8 mouse cellular contexts compared by ENCODE assay signal in genomic region chr4:86874146-86874847, GRCm38 (mm10). TPM values are rescaled to one million over a fixed set of nuclear protein-coding genes. Genes with fewer than 3 reads are reported as not detected.
DNase-seq lines count a peak whose midpoint lies in the region; ATAC-seq and TF ChIP-seq lines count a peak whose summit lies in the region.

Acer2 (plus strand) TSS chr4:86874396.

- peak within 1 kb of the TSS; percentile 69 to 84 for H3K4me3 ChIP-seq in MEL (ENCODE audit: control insufficient read depth in 1 of 2, insufficient read depth in 1 of 2, low read depth in 2 of 2, low read length in 2 of 2)
- peak within 1 kb of the TSS; percentile 68 for H3K4me3 ChIP-seq in lung, embryonic 14.5 days (ENCODE audit: low read depth, low read length)
- peak within 1 kb of the TSS; percentile 77 for H3K4me3 ChIP-seq in neural tube, embryonic 15.5 days (replicated peaks)

- TF ChIP-seq EP300 in MEL (IDR thresholded peaks at IDR 0.05; ENCODE audit: low read depth in 1 of 2, low read length in 2 of 2): no peak

- no peaks in the 10 kb centered on the region; a peak in 1 of 4 replicates for H3K27me3 ChIP-seq in MEL (ENCODE audit: control insufficient read depth in 1 of 2, insufficient read depth in 2 of 2, low read length in 2 of 2)
- no peaks in the 10 kb centered on the region for H3K27me3 ChIP-seq in lung, embryonic 14.5 days (ENCODE audit: insufficient read depth, low read length)
- no peaks in the 10 kb centered on the region for H3K27me3 ChIP-seq in neural tube, embryonic 15.5 days (replicated peaks)

- H3K36me3 ChIP-seq in MEL (ENCODE audit: control insufficient read depth in 1 of 2, insufficient read depth in 2 of 2, low read length in 2 of 2): peaks cover 0 to 5% of the 10 kb centered on the region in 2 experiments; a peak in 1 of 4 replicates
- no peaks in the 10 kb centered on the region for H3K36me3 ChIP-seq in lung, embryonic 14.5 days (ENCODE audit: insufficient read depth)
- no peaks in the 10 kb centered on the region for H3K36me3 ChIP-seq in neural tube, embryonic 15.5 days

- TF ChIP-seq POLR2A in MEL (IDR thresholded peaks at IDR 0.05; ENCODE audit: control insufficient read depth in 1 of 2, insufficient read depth in 1 of 2, low read depth in 1 of 2, low read length in 2 of 2, poor library complexity in 1 of 2): peak; percentile 49 to 50; a peak in 2 of 4 replicates

- peak; percentile 89 for DNase-seq in MEL (ENCODE audit: low read depth, low spot score)
- DNase-seq in cerebellum, adult 9-10 months: peak; percentile 71
- DNase-seq in layer of hippocampus, adult 8-10 months (ENCODE audit: low spot score in 2 of 2): peak; percentile 66 to 77
- DNase-seq in lung, embryonic 14.5 days: peak; percentile 87
- peak; percentile 94 for DNase-seq in testis, postnatal 10 days (ENCODE audit: low spot score)

- WGBS in lung, embryonic 14.5 days: under 1% methylated on average over 60 of the region's 60 CpGs
- WGBS in neural tube, embryonic 15.5 days: under 1% methylated on average over 60 of the region's 60 CpGs

- peak in 2 of 3 experiments; percentile 2 to 27; a peak in 1 of 6 replicates for TF ChIP-seq CTCF in MEL (IDR thresholded peaks at IDR 0.05 in 2 of 3, conservative IDR thresholded peaks at IDR 0.05 in 1 of 3; ENCODE audit: control insufficient read depth in 1 of 3, insufficient read depth in 1 of 3, low read depth in 2 of 3, low read length in 3 of 3, poor library complexity in 1 of 3, severe bottlenecking in 1 of 3)
- TF ChIP-seq CTCF in lung, embryonic 14.5 days (IDR thresholded peaks at IDR 0.05; ENCODE audit: low read depth): peak; percentile 21; the same call in 1 of the 2 replicates

- no peaks in the 10 kb centered on the region for H3K9me3 ChIP-seq in MEL (replicated peaks; ENCODE audit: insufficient read depth, low read length)
- no peaks in the 10 kb centered on the region for H3K9me3 ChIP-seq in lung, embryonic 14.5 days (ENCODE audit: low read depth, low read length)
- no peaks in the 10 kb centered on the region for H3K9me3 ChIP-seq in neural tube, embryonic 15.5 days (replicated peaks)

- H3K79me2 ChIP-seq in MEL (ENCODE audit: control insufficient read depth, insufficient read depth, low read length, poor library complexity): no peaks in the 10 kb centered on the region; the same call in 1 of the 2 replicates

- H3K9ac ChIP-seq in MEL (ENCODE audit: control insufficient read depth, low read depth, low read length, poor library complexity, severe bottlenecking): peak within 1 kb of the TSS; percentile 59
- peak within 1 kb of the TSS; percentile 70 for H3K9ac ChIP-seq in lung, embryonic 14.5 days
- H3K9ac ChIP-seq in neural tube, embryonic 15.5 days (replicated peaks): peak within 1 kb of the TSS; percentile 74

- TF ChIP-seq RAD21 in MEL (IDR thresholded peaks at IDR 0.05; ENCODE audit: low read depth, low read length): no peak

- peak; percentile 90 for ATAC-seq in frontal cortex, adult (ENCODE audit: low TSS enrichment)
- ATAC-seq in hematopoietic stem cell, adult 5-6 weeks (replicated peaks in 1 of 2; ENCODE audit: insufficient read depth in 1 of 2, low FRiP score in 2 of 2, low TSS enrichment in 1 of 2, low read depth in 1 of 2, poor library complexity in 2 of 2, severe bottlenecking in 2 of 2): peak; percentile 86 to 93
- ATAC-seq in lung, embryonic 14.5 days (ENCODE audit: insufficient read depth): peak; percentile 95
- peak; percentile 93 for ATAC-seq in neural tube, embryonic 15.5 days (ENCODE audit: low FRiP score)

- no peak within 1 kb of the TSS for H3K27ac ChIP-seq in MEL (ENCODE audit: control insufficient read depth, low read depth, low read length)
- H3K27ac ChIP-seq in lung, embryonic 14.5 days (ENCODE audit: low read depth): no peak within 1 kb of the TSS
- peak within 1 kb of the TSS; percentile 56 for H3K27ac ChIP-seq in neural tube, embryonic 15.5 days (replicated peaks)

- H3K4me1 ChIP-seq in MEL (ENCODE audit: control insufficient read depth in 1 of 2, insufficient read depth in 2 of 2, low read length in 2 of 2): peaks cover 2 to 8% of the 10 kb centered on the region in 2 experiments; a peak in 2 of 4 replicates
- no peaks in the 10 kb centered on the region for H3K4me1 ChIP-seq in lung, embryonic 14.5 days (ENCODE audit: insufficient read depth)
- peaks cover 20% of the 10 kb centered on the region for H3K4me1 ChIP-seq in neural tube, embryonic 15.5 days

- H3K4me2 ChIP-seq in lung, embryonic 14.5 days: peak within 1 kb of the TSS; percentile 97
- peak within 1 kb of the TSS; percentile 97 for H3K4me2 ChIP-seq in neural tube, embryonic 15.5 days

TF ChIP-seq in MEL, 35 proteins besides CTCF, POLR2A, EP300 and RAD21:
- TF ChIP-seq SMC3 (IDR thresholded peaks at IDR 0.05; ENCODE audit: low read depth, low read length) (no peak), MAX (IDR thresholded peaks at IDR 0.05; ENCODE audit: low read length) (peak; percentile 44; the same call in 1 of the 2 replicates), HCFC1 (IDR thresholded peaks at IDR 0.05; ENCODE audit: low read depth, low read length) (no peak), KAT2A (conservative IDR thresholded peaks at IDR 0.05; ENCODE audit: low read depth, low read length) (no peak), POLR2AphosphoS5 (IDR thresholded peaks at IDR 0.05; ENCODE audit: borderline replicate concordance, low read depth, low read length) (no peak), TAL1 (IDR thresholded peaks at IDR 0.05; ENCODE audit: low read length) (no peak), NELFE (IDR thresholded peaks at IDR 0.05; ENCODE audit: low read depth, low read length) (0 out of 2 replicates have a peak, but pooled peaks have one; percentile 32), TCF12 (IDR thresholded peaks at IDR 0.05; ENCODE audit: low read depth, low read length) (0 out of 2 replicates have a peak, but pooled peaks have one; percentile 15), ETS1 (IDR thresholded peaks at IDR 0.05; ENCODE audit: low read depth, low read length) (0 out of 2 replicates have a peak, but pooled peaks have one; percentile 17), ZKSCAN1 (IDR thresholded peaks at IDR 0.05; ENCODE audit: low read depth, low read length) (0 out of 2 replicates have a peak, but pooled peaks have one; percentile 34), ZMIZ1 (IDR thresholded peaks at IDR 0.05; ENCODE audit: low read depth, low read length) (0 out of 2 replicates have a peak, but pooled peaks have one; percentile 44), GABPA (IDR thresholded peaks at IDR 0.05; ENCODE audit: low read depth, low read length) (no peak), JUND (IDR thresholded peaks at IDR 0.05; ENCODE audit: low read depth, low read length) (no peak), MXI1 (IDR thresholded peaks at IDR 0.05; ENCODE audit: low read depth, low read length) (peak; percentile 28; the same call in 1 of the 2 replicates), MAZ (IDR thresholded peaks at IDR 0.05; ENCODE audit: low read depth, low read length) (peak; percentile 30; the same call in 1 of the 2 replicates)

RNA-seq across cellular contexts. Expression of gene Acer2, which starts in this region (rescaled TPM):
- 0.35 and 0.36 TPM in 2 replicates for total RNA-seq in MEL (2012; rRNA removed)
- under 1 TPM in 1 of 2 experiments, not detected in 1; 0.84 TPM for polyA plus RNA-seq in MEL (2012; ENCODE audit: insufficient read depth in 1 of 2, insufficient read length in 2 of 2, low read depth in 1 of 2, low replicate concordance in 2 of 2, missing spikeins in 1 of 2)
- 5.3 and 5.4 TPM in 2 replicates for total RNA-seq in hematopoietic stem cell, adult 5-6 weeks (2017)
- 1 to 10 TPM; 5.9 to 8.1 (median 7.0) TPM for total RNA-seq in layer of hippocampus, adult 8-10 months (2022)
- polyA plus RNA-seq in lung, embryonic 14.5 days (2014; fragmentation: Nextera tagmentation; extraction: Ambion mirVana): 28.2 and 32.3 TPM in 2 replicates
- 18.1 and 18.7 TPM in 2 replicates for polyA plus RNA-seq in neural tube, embryonic 15.5 days (2015; fragmentation: Nextera tagmentation; extraction: Ambion mirVana)

Comparison
In these comparisons a context has a peak if more than half of its experiments do, and no peak if none do; other contexts are left out.
1. RNA of gene Acer2 (polyA plus RNA-seq): 28.2 to 32.3 TPM in lung, embryonic 14.5 days and 18.1 to 18.7 TPM in neural tube, embryonic 15.5 days; 0.84 TPM in MEL; every median in the first group is over 10 times any median in the second.
2. Peak in DNase-seq, H3K4me3 ChIP-seq and H3K9ac ChIP-seq in MEL; RNA of the gene not detected or under 1 TPM.
3. Peak in every context shown above with its lines, with median percentiles within 50 percentile points of each other: DNase-seq, H3K4me3 ChIP-seq, H3K9ac ChIP-seq and ATAC-seq.